Mouse (Mus musculus): ENCODE measurements around the gene Zcchc14. TPM values are rescaled to one million over a fixed set of nuclear protein-coding genes. Genes with fewer than 3 reads are reported as not detected.

Zcchc14 gene
- polyA plus RNA-seq, 1 experiment = 11.0 TPM

GRCm38 (mm10) chr8:121550056-121550455 is 102.6 kb downstream of the Zcchc14 start:
- Histone ChIP-seq H3K36me3 (ENCODE audit: control insufficient read depth, insufficient read depth, low read length) (no peaks in the 10 kb centered on the region), H3K27me3 (ENCODE audit: control insufficient read depth, insufficient read depth, low read length) (no peaks in the 10 kb centered on the region), H3K27ac (ENCODE audit: control insufficient read depth, insufficient read depth, low read depth, low read length) (no peak overlapping the region), H3K4me3 (ENCODE audit: control insufficient read depth, low read depth, low read length) (no peak overlapping the region), H3K4me1 (ENCODE audit: control insufficient read depth, insufficient read depth, low read length) (no peaks in the 10 kb centered on the region)
- TF ChIP-seq CTCF (IDR thresholded peaks at IDR 0.05; ENCODE audit: control insufficient read depth, insufficient read depth, insufficient replicate concordance, low read depth, low read length) (no peak), POLR2A (IDR thresholded peaks at IDR 0.05; ENCODE audit: control insufficient read depth, low read depth, low read length) (no peak)

Other genes starting within 250 kb of the Zcchc14 start
- 438 and 472 TPM in 2 replicates for gene 1700018B08Rik, start 108.6 kb downstream of the Zcchc14 start, polyA plus RNA-seq (2012; rRNA removed)
- gene Fbxo31, start 74.1 kb downstream of the Zcchc14 start, polyA plus RNA-seq (2012; rRNA removed) = 6.1 and 6.8 TPM in 2 replicates
- 22.6 and 26.5 TPM in 2 replicates for gene Map1lc3b, start 62.5 kb downstream of the Zcchc14 start, polyA plus RNA-seq (2012; rRNA removed)
- 3.1 and 3.3 TPM in 2 replicates for gene Jph3, start 76.7 kb upstream of the Zcchc14 start, polyA plus RNA-seq (2012; rRNA removed)
- gene Klhdc4, start 176.7 kb upstream of the Zcchc14 start, polyA plus RNA-seq (2012; rRNA removed) = 12.5 and 13.6 TPM in 2 replicates

Measured in testis, adult 2 months (tissue).